Mouse (Mus musculus) embryonic facial prominence, embryonic 14.5 days (tissue): ENCODE measurements at regions not wholly inside any gene's neighbourhood (a gene's known extent, or its start where the extent isn't known, plus 50 kb on each side); places are given as distances from the start of the nearest gene placed in this dataset.
A peak's percentile ranks its signal among the peaks of the same experiment; 100 is the strongest.

Experiments
- ATAC-seq: fragments of 200-750 bp; cut with Nextera tagmentation; 2 replicates; pipeline ENCODE4 v1.8.0; 2017; ENCODE audit warnings: low read depth, moderate number of reproducible peaks, moderate TSS enrichment
- DNase-seq: peaks from one replicate; pipeline ENCODE4 v3.0.0-alpha.2; 2015; ENCODE audit warnings: low spot score
- H3K27ac ChIP-seq: fragments of 300-500 bp; sonication (generic); replicated peaks from 2 replicates; pipeline ENCODE4 v1.5.1; 2014; ENCODE audit warnings: low read depth, mild to moderate bottlenecking, low read length, moderate library complexity
- H3K27me3 ChIP-seq: fragments of 300-500 bp; sonication (generic); replicated peaks from 2 replicates; pipeline ENCODE4 v1.6.1; 2014; ENCODE audit warnings: low read length; ENCODE audit not compliant: control insufficient read depth, insufficient read depth
- H3K36me3 ChIP-seq: fragments of 300-500 bp; sonication (generic); 2 replicates; pipeline ENCODE4 v1.6.1; 2014; ENCODE audit warnings: low read length, mixed read lengths; ENCODE audit not compliant: control insufficient read depth, insufficient read depth
- H3K4me1 ChIP-seq: fragments of 300-500 bp; sonication (generic); 2 replicates; pipeline ENCODE4 v1.6.1; 2014; ENCODE audit warnings: antibody characterized with exemption, low read length; ENCODE audit not compliant: control insufficient read depth, insufficient read depth
- H3K4me2 ChIP-seq: fragments of 300-500 bp; sonication (generic); 2 replicates; pipeline ENCODE4 v1.6.1; 2014; ENCODE audit warnings: low read depth, mild to moderate bottlenecking, low read length, moderate library complexity, mixed read lengths
- H3K4me3 ChIP-seq: fragments of 300-500 bp; sonication (generic); 2 replicates; pipeline ENCODE4 v1.5.1; 2014; ENCODE audit warnings: low read depth, mild to moderate bottlenecking, low read length
- H3K9ac ChIP-seq: fragments of 300-500 bp; sonication (generic); 2 replicates; pipeline ENCODE4 v1.6.1; 2014; ENCODE audit warnings: low read depth, mild to moderate bottlenecking, low read length, moderate library complexity, mixed read lengths
- H3K9me3 ChIP-seq: fragments of 300-500 bp; sonication (generic); 2 replicates; pipeline ENCODE4 v1.6.1; 2016; ENCODE audit warnings: low read length; ENCODE audit not compliant: control insufficient read depth
- WGBS: fragments of 180-500 bp; shearing (Covaris S2); extraction: QIAGEN DNeasy Blood & Tissue Kit; methylation state at CpG from one replicate; pipeline ENCODE4 v1.1.7; 2014; 5-methylcytosine and 5-hydroxymethylcytosine counted together

GRCm38 (mm10) chr13:6199107-6199506 lies 337.8 kb downstream of the Klf6 start:
- 87% methylated on average over 6 of the region's 6 CpGs for WGBS
- no peak for ATAC-seq
- no peak overlapping the region for H3K4me3 ChIP-seq
- H3K27me3 ChIP-seq = no peaks in the 10 kb centered on the region
- H3K36me3 ChIP-seq = no peaks in the 10 kb centered on the region
- no peak overlapping the region for H3K9ac ChIP-seq
- H3K9me3 ChIP-seq = no peaks in the 10 kb centered on the region; the same call in 1 of the 2 replicates
- no peak overlapping the region for H3K27ac ChIP-seq
- H3K4me2 ChIP-seq = no peak overlapping the region
- DNase-seq = peak; percentile 56
- H3K4me1 ChIP-seq = peaks cover 4% of the 10 kb centered on the region; the same call in 1 of the 2 replicates

GRCm38 (mm10) chr13:6201516-6201915 lies 340.2 kb downstream of the Klf6 start:
- Histone ChIP-seq H3K36me3 (no peaks in the 10 kb centered on the region), H3K27me3 (no peaks in the 10 kb centered on the region), H3K27ac (no peak overlapping the region), H3K9me3 (no peaks in the 10 kb centered on the region; the same call in 1 of the 2 replicates), H3K4me3 (no peak overlapping the region), H3K9ac (no peak overlapping the region), H3K4me2 (no peak overlapping the region), H3K4me1 (no peaks in the 10 kb centered on the region)
- DNase-seq = no peak
- no peak for ATAC-seq
- 88% methylated on average over 1 of the region's 1 CpGs for WGBS

GRCm38 (mm10) chr13:6204801-6205200 lies 343.1 kb upstream of the Pitrm1 start:
- no peak for ATAC-seq
- Histone ChIP-seq H3K27ac (no peak overlapping the region), H3K4me2 (no peak overlapping the region), H3K4me3 (no peak overlapping the region), H3K9ac (no peak overlapping the region), H3K36me3 (no peaks in the 10 kb centered on the region), H3K9me3 (no peaks in the 10 kb centered on the region), H3K4me1 (no peaks in the 10 kb centered on the region), H3K27me3 (no peaks in the 10 kb centered on the region)
- WGBS = 67% methylated on average over 4 of the region's 4 CpGs
- peak; percentile 38 for DNase-seq

DNA sequence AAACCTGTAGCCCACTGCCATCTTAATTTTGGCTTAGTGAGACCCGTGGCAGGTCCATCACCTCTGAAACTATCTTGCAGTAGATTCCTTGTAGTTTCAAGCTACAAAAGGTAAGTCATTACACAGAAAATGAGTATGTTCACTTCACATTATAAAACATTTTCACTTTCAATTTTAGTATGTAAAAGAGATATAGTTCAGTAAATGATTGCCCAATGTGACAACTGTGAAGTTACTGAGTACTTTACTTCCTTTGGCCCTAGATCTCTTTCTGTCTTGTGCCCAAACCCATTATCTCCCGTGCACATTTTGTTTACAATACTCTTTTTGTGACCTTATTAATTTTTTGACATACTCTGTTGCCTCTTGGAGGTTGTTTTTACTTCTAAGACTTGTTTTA lies 335.4 kb upstream of the Pitrm1 start:
- no peak overlapping the region for H3K9ac ChIP-seq
- no peak overlapping the region for H3K4me2 ChIP-seq
- H3K36me3 ChIP-seq = no peaks in the 10 kb centered on the region
- H3K4me1 ChIP-seq = no peaks in the 10 kb centered on the region
- H3K27ac ChIP-seq = no peak overlapping the region
- ATAC-seq (no peak), DNase-seq (no peak)
- no peaks in the 10 kb centered on the region for H3K27me3 ChIP-seq
- H3K9me3 ChIP-seq = no peaks in the 10 kb centered on the region
- 63% methylated on average over 2 of the region's 2 CpGs for WGBS
- no peak overlapping the region for H3K4me3 ChIP-seq

DNA sequence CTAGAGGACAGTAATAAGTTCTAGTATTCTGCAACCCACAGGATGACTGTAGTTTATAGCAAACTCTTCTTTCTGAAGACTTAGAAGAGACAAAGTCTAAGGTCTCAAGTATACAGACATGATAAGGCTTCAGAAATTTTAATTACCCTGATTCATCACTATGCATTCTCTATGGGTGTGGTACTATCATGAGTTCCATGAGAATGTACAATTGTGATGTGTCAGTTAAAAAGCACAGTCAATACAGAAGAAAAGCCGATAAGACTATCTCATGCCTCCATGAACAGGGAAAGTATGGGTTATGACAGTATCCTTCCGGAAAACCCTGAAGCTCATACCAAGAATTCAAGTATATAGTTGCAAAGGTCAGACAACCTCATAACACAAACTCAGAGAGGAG lies 333.8 kb upstream of the Pitrm1 start:
- DNase-seq (no peak), ATAC-seq (no peak)
- H3K4me2 ChIP-seq = no peak overlapping the region
- H3K9ac ChIP-seq = no peak overlapping the region
- H3K4me3 ChIP-seq = no peak overlapping the region
- no peak overlapping the region for H3K27ac ChIP-seq
- H3K9me3 ChIP-seq = no peaks in the 10 kb centered on the region
- H3K27me3 ChIP-seq = no peaks in the 10 kb centered on the region
- H3K4me1 ChIP-seq = no peaks in the 10 kb centered on the region
- no peaks in the 10 kb centered on the region for H3K36me3 ChIP-seq
- 92% methylated on average over 2 of the region's 2 CpGs for WGBS

DNA sequence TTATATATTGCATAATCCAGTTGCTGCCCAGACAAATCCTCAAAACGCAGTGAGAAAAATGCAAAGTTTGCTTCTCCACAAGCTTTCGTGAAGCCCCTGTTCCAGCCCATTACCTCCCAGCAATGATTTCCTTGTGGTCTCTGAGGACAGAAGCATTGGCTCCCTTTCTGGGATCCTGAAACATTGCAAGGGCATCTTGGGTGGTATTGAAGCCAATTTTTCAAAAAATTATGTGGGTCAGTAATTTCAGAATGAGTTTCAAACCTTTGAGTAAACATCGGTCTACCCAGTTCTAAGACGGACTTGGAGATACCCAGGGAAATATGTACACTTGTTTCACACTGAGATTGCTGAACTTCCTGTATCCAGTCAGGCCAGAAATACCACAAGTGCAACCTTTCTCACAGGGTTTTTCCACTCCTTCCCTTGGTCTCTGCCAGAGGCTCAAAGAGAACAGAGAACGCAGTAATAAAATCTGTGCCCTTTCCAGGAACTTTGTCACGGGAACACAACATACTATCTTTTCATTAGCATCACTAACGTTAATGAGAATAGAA lies 321.8 kb upstream of the Pitrm1 start:
- Histone ChIP-seq H3K4me3 (no peak overlapping the region), H3K4me1 (no peaks in the 10 kb centered on the region), H3K9me3 (no peaks in the 10 kb centered on the region), H3K9ac (no peak overlapping the region), H3K36me3 (no peaks in the 10 kb centered on the region), H3K27me3 (no peaks in the 10 kb centered on the region), H3K27ac (no peak overlapping the region), H3K4me2 (no peak overlapping the region)
- no peak for DNase-seq
- ATAC-seq = no peak
- 75% methylated on average over 7 of the region's 7 CpGs for WGBS

DNA sequence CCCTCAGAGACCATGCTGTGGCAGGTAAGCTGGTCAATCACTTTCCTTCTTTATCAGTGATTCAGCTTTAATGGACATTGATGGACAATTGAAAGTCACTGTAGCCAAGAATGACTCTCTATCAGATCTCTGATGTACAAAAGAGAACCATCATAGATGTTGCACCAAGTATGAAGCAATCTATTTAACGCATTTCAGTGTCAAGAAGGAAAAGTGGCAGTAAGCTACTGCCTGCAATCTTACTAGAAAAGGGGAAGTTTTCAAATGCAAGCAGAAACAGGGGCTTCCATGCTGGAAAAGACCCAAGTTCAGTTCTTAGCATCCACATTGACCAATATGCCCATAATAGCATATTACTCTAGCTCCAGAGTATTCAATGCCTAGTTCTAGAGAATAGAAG lies 319.7 kb upstream of the Pitrm1 start:
- WGBS = 94% methylated on average over 1 of the region's 1 CpGs

DNA sequence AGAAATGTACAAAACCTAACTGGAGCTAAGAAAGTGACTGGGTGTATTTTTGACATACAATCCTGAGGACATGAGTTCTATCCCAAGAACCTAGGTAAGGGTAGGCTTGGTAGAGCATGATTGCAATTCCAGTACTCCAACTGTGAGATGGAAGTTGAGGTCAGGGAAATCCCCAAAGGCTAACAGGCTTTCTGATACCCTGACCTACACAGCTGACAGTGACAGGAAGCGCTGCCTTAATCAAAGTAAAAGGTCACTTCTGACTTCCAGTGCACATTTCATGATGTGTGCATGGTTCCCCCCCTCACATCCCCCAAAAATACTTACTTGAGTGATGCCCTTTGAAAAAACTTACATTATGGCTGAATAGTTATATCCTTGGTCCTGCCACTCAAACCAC lies 312.6 kb upstream of the Pitrm1 start:
- Histone ChIP-seq H3K9ac (no peak overlapping the region), H3K9me3 (no peaks in the 10 kb centered on the region), H3K4me1 (no peaks in the 10 kb centered on the region), H3K4me2 (no peak overlapping the region), H3K27me3 (no peaks in the 10 kb centered on the region), H3K4me3 (no peak overlapping the region), H3K36me3 (no peaks in the 10 kb centered on the region), H3K27ac (no peak overlapping the region)
- DNase-seq (no peak), ATAC-seq (no peak)
- WGBS = 95% methylated on average over 1 of the region's 1 CpGs

More for the DNA sequence above, 319.7 kb upstream of the Pitrm1 start:
- H3K9me3 ChIP-seq = no peaks in the 10 kb centered on the region
- H3K4me1 ChIP-seq = no peaks in the 10 kb centered on the region
- no peak overlapping the region for H3K9ac ChIP-seq
- H3K36me3 ChIP-seq = no peaks in the 10 kb centered on the region
- ATAC-seq = no peak
- DNase-seq = no peak
- H3K4me3 ChIP-seq = no peak overlapping the region
- H3K27me3 ChIP-seq = no peaks in the 10 kb centered on the region
- no peak overlapping the region for H3K27ac ChIP-seq
- no peak overlapping the region for H3K4me2 ChIP-seq

GRCm38 (mm10) chr13:6236503-6236902 lies 311.4 kb upstream of the Pitrm1 start:
- DNase-seq = no peak
- H3K9ac ChIP-seq = no peak overlapping the region
- H3K4me2 ChIP-seq = no peak overlapping the region
- no peaks in the 10 kb centered on the region for H3K36me3 ChIP-seq
- H3K4me1 ChIP-seq = no peaks in the 10 kb centered on the region
- no peaks in the 10 kb centered on the region for H3K27me3 ChIP-seq
- no peaks in the 10 kb centered on the region for H3K9me3 ChIP-seq
- WGBS = 83% methylated on average over 8 of the region's 8 CpGs
- no peak overlapping the region for H3K4me3 ChIP-seq
- no peak for ATAC-seq
- H3K27ac ChIP-seq = no peak overlapping the region
